ENCODE assay signal across 9 mouse cellular contexts in the genomic region with DNA sequence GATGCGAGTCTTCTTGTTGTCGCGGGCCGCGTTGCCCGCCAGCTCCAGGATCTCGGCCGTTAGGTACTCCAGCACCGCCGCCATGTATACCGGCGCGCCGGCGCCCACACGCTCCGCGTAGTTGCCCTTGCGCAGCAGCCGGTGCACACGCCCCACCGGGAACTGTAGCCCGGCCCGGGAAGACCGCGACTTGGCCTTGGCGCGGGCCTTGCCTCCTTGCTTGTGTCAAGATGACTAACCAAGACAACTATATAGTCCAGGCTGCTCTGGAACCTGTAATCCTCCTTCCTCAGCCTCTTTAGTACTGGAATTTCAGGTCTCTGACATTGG. TPM values are rescaled to one million over a fixed set of nuclear protein-coding genes. Genes with fewer than 3 reads are reported as not detected.
A peak's percentile ranks its signal among the peaks of the same experiment; 100 is the strongest.
DNase-seq lines count a peak whose midpoint lies in the region; ATAC-seq and TF ChIP-seq lines count a peak whose summit lies in the region.
"Not testable (repeated sequence)": the region's sequence is repeated elsewhere in the genome, so short reads cannot be mapped to it uniquely, and the experiment has no call there.
"Had no signal": no experiment of that assay in that cellular context is flagged by ENCODE, and none has a peak within 500 bp of the region (broad histone marks: within the 10 kb centered on the region; RNA-seq: fewer than 3 reads in every experiment).

No protein-coding gene starts in this region.

- H3K36me3 ChIP-seq in forebrain, postnatal 0 days (ENCODE audit: insufficient read depth); liver, embryonic 16.5 days (ENCODE audit: control insufficient read depth, insufficient read depth); neural tube, embryonic 11.5 days (ENCODE audit: control insufficient read depth, insufficient read depth, low read length); stomach, embryonic 15.5 days: not testable (repeated sequence)

- TF ChIP-seq POLR2A in cerebellum, adult 2 months (IDR thresholded peaks at IDR 0.05; ENCODE audit: borderline replicate concordance, insufficient read depth, low read length): not testable (repeated sequence)

- peak; percentile 65 for ATAC-seq in forebrain, postnatal 0 days
- peak; percentile 67 for ATAC-seq in liver, embryonic 16.5 days (ENCODE audit: low read depth)
- ATAC-seq in neural tube, embryonic 11.5 days (ENCODE audit: insufficient read depth, low FRiP score, low TSS enrichment): peak; percentile 38; the same call in 1 of the 2 replicates
- peak; percentile 31; the same call in 1 of the 2 replicates for ATAC-seq in stomach, embryonic 15.5 days (ENCODE audit: insufficient read depth, low FRiP score, low read depth)

- peak; percentile 50 for DNase-seq in ES-CJ7 (ENCODE audit: low read depth, low spot score)
- peak; percentile 52 to 68 for DNase-seq in cerebellum, adult 2 months
- peak; percentile 14 for DNase-seq in forebrain, postnatal 0 days
- peak; percentile 17 for DNase-seq in heart, postnatal 25 days (ENCODE audit: low spot score)
- peak; percentile 48 for DNase-seq in layer of hippocampus, adult 11-12 months (ENCODE audit: low spot score)
- DNase-seq in neural tube, embryonic 11.5 days (ENCODE audit: low spot score): not testable (repeated sequence)

- not testable (repeated sequence) for H3K4me3 ChIP-seq in cerebellum, adult 2 months (replicated peaks; ENCODE audit: insufficient read depth, low read depth, low read length); liver, embryonic 16.5 days (ENCODE audit: low read depth, low read length); neural tube, embryonic 11.5 days (ENCODE audit: low read depth, low read length)
- peak overlapping the region; percentile 28 for H3K4me3 ChIP-seq in forebrain, postnatal 0 days (ENCODE audit: low read depth, low read length)
- peak overlapping the region; percentile 31 for H3K4me3 ChIP-seq in stomach, embryonic 15.5 days (replicated peaks)

- not testable (repeated sequence) for H3K27me3 ChIP-seq in cerebellum, adult 2 months (ENCODE audit: control insufficient read depth, insufficient read depth, low read length); forebrain, postnatal 0 days (ENCODE audit: insufficient read depth, low read length); liver, embryonic 16.5 days (ENCODE audit: control insufficient read depth, insufficient read depth, low read depth, low read length); neural tube, embryonic 11.5 days (ENCODE audit: control insufficient read depth, insufficient read depth, low read length); stomach, embryonic 15.5 days (replicated peaks)

- not testable (repeated sequence) for H3K4me1 ChIP-seq in cerebellum, adult 2 months (ENCODE audit: control insufficient read depth, insufficient read depth, low read length); forebrain, postnatal 0 days (ENCODE audit: insufficient read depth); liver, embryonic 16.5 days (ENCODE audit: control insufficient read depth, low read depth, low read length); neural tube, embryonic 11.5 days (ENCODE audit: control insufficient read depth, insufficient read depth, low read length); stomach, embryonic 15.5 days

- 0 out of 2 replicates have a peak overlapping the region, but pooled peaks have one; percentile 18 for H3K9ac ChIP-seq in forebrain, postnatal 0 days
- not testable (repeated sequence) for H3K9ac ChIP-seq in liver, embryonic 16.5 days (ENCODE audit: low read depth, low read length); neural tube, embryonic 11.5 days (ENCODE audit: low read length); stomach, embryonic 15.5 days

- H3K27ac ChIP-seq in cerebellum, adult 2 months (ENCODE audit: insufficient read depth, low read length); forebrain, postnatal 0 days (ENCODE audit: low read depth, low read length); liver, embryonic 16.5 days (ENCODE audit: low read length); neural tube, embryonic 11.5 days (ENCODE audit: low read depth, low read length); stomach, embryonic 15.5 days: not testable (repeated sequence)

- H3K9me3 ChIP-seq in forebrain, postnatal 0 days (ENCODE audit: low read length); liver, embryonic 16.5 days (replicated peaks; ENCODE audit: control insufficient read depth, low read length); neural tube, embryonic 11.5 days (ENCODE audit: control insufficient read depth, low read length); stomach, embryonic 15.5 days: not testable (repeated sequence)

- intact Hi-C loops in heart, postnatal 25 days (cut with DNase I): not testable (repeated sequence)

- peak overlapping the region; percentile 47 for H3K4me2 ChIP-seq in forebrain, postnatal 0 days (ENCODE audit: low read depth)
- peak overlapping the region; percentile 46 for H3K4me2 ChIP-seq in liver, embryonic 16.5 days (ENCODE audit: low read depth, low read length)
- peak overlapping the region; percentile 37 for H3K4me2 ChIP-seq in neural tube, embryonic 11.5 days (ENCODE audit: low read depth)
- H3K4me2 ChIP-seq in stomach, embryonic 15.5 days: peak overlapping the region; percentile 63

- not testable (repeated sequence) for TF ChIP-seq CTCF in cerebellum, adult 2 months (IDR thresholded peaks at IDR 0.05; ENCODE audit: borderline replicate concordance, insufficient read depth, low read depth, low read length); forebrain, postnatal 0 days (IDR thresholded peaks at IDR 0.05; ENCODE audit: low read depth)

- 7% methylated on average over 28 of the region's 28 CpGs for WGBS in cerebellum, adult 2 months
- WGBS in forebrain, postnatal 0 days: 3% methylated on average over 28 of the region's 28 CpGs
- 15% methylated on average over 24 of the region's 28 CpGs for WGBS in liver, embryonic 16.5 days (ENCODE audit: insufficient replicate concordance)
- WGBS in neural tube, embryonic 11.5 days: 2% methylated on average over 28 of the region's 28 CpGs
- WGBS in stomach, embryonic 15.5 days: 11% methylated on average over 28 of the region's 28 CpGs

RNA-seq across cellular contexts. Expression of a gene that starts 32.0 kb away (rescaled TPM):
- polyA plus RNA-seq in cerebellum, adult 2 months (2012; rRNA removed): 0.25 and 0.43 TPM in 2 replicates
- total RNA-seq in forebrain, postnatal 0 days (2014; rRNA removed): 2.1 and 3.1 TPM in 2 replicates
- polyA plus RNA-seq in forebrain, postnatal 0 days (2015; fragmentation: Nextera tagmentation; extraction: Ambion mirVana): 5.3 and 6.5 TPM in 2 replicates
- total RNA-seq in heart, postnatal 25 days (2021): 1 to 10 TPM in 1 of 2 experiments, under 1 TPM in 1; 0.62 to 1.1 TPM
- 0.07 and 0.19 TPM in 2 replicates for polyA plus RNA-seq in liver, embryonic 16.5 days (2015; fragmentation: Nextera tagmentation; extraction: Ambion mirVana)
- polyA plus RNA-seq in neural tube, embryonic 11.5 days (2014; fragmentation: Nextera tagmentation; extraction: Ambion mirVana): 0.50 and 1.0 TPM in 2 replicates
- polyA plus RNA-seq in stomach, embryonic 15.5 days (2015; fragmentation: Nextera tagmentation; extraction: Ambion mirVana): 1.5 and 1.6 TPM in 2 replicates
- polyA plus RNA-seq: macrophage had no signal
